Comparison of ENCODE assay signal across 8 mouse cellular contexts in the genomic region with DNA sequence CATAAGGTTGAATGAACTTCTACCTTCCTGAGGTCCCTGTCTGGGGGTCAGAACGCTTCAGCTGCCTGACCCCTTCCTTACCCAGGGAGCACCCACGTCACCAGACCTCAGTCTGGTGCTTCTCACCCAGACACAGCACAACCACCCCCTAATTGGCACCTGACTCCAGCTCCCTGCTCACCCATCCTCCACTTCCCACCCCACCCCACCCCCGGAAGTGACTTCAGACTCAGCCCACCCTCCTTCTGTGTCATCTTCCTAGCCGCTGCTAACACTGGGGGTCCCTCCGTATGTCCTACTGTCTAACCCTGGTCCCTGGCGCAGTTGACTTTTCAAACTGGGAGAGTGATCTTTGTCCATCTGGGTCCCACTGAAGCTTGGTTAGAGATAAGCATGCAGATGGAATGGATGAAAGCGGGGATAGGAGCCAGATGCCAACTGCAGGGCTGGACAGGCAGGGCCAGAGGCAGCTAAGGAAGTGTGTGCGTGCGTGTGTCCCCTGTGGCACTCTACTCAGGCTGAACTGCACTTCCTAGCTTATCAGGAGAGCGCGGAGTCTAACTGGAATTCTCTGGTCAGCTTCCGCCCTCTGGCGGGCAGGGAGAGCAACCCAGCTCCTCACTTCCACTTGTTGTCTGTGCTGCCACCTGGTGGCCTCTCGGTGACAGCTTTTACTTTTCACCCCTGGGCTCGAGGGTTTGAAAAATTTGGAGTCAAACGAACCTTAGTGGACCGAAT. TPM values are rescaled to one million over a fixed set of nuclear protein-coding genes. Genes with fewer than 3 reads are reported as not detected.
A peak's percentile ranks its signal among the peaks of the same experiment; 100 is the strongest.
DNase-seq lines count a peak whose midpoint lies in the region; ATAC-seq and TF ChIP-seq lines count a peak whose summit lies in the region.

No protein-coding gene starts in this region.

- WGBS in forebrain, embryonic 10.5 days, result 21% methylated on average over 17 of the region's 17 CpGs
- WGBS in heart, embryonic 15.5 days, result 15% methylated on average over 17 of the region's 17 CpGs
- 16% methylated on average over 17 of the region's 17 CpGs for WGBS in liver, embryonic 12.5 days (ENCODE audit: insufficient replicate concordance)
- 12% methylated on average over 17 of the region's 17 CpGs for WGBS in stomach, embryonic 14.5 days

- H3K27ac ChIP-seq in CH12.LX (ENCODE audit: insufficient read depth, low read depth), result 0 out of 2 replicates have a peak overlapping the region, but pooled peaks have one; percentile 15
- H3K27ac ChIP-seq in forebrain, embryonic 10.5 days, result peak overlapping the region; percentile 77
- H3K27ac ChIP-seq in heart, embryonic 15.5 days, result no peak overlapping the region
- H3K27ac ChIP-seq in liver, embryonic 12.5 days, result no peak overlapping the region
- no peak overlapping the region for H3K27ac ChIP-seq in stomach, embryonic 14.5 days (ENCODE audit: low read length)

- in situ Hi-C loops in CH12.LX (cut with MboI; ENCODE audit: low pct_ligation_motif_present, low pct_unique_long_range_greater_than_20kb, low sequenced_read_pairs), result loop anchor here (5.0 kb wide), 2 partner anchors 37 to 57 kb away; a partner anchor contains a TSS

- peak; percentile 86 for ATAC-seq in heart, embryonic 15.5 days (replicated peaks; ENCODE audit: insufficient number of reproducible peaks, insufficient read depth, low FRiP score, low read depth)
- peak; percentile 84 for ATAC-seq in liver, embryonic 12.5 days
- ATAC-seq in stomach, embryonic 14.5 days (ENCODE audit: insufficient number of reproducible peaks, insufficient read depth, low FRiP score, low read depth), result peak; percentile 88

- H3K36me3 ChIP-seq in CH12.LX (replicated peaks in 1 of 2; ENCODE audit: control insufficient read depth in 1 of 2, insufficient read depth in 1 of 2, low read length in 1 of 2), result no peaks in the 10 kb centered on the region
- no peaks in the 10 kb centered on the region for H3K36me3 ChIP-seq in forebrain, embryonic 10.5 days (replicated peaks)
- H3K36me3 ChIP-seq in heart, embryonic 15.5 days, result no peaks in the 10 kb centered on the region
- no peaks in the 10 kb centered on the region for H3K36me3 ChIP-seq in liver, embryonic 12.5 days
- no peaks in the 10 kb centered on the region for H3K36me3 ChIP-seq in stomach, embryonic 14.5 days (ENCODE audit: control insufficient read depth, insufficient read depth, low read length)

- no peak for TF ChIP-seq EP300 in CH12.LX (IDR thresholded peaks at IDR 0.05; ENCODE audit: low read length)

- H3K79me2 ChIP-seq in CH12.LX (replicated peaks; ENCODE audit: control insufficient read depth, extremely low read depth, insufficient read depth, poor library complexity, severe bottlenecking), result no peaks in the 10 kb centered on the region

- DNase-seq in CH12.LX (ENCODE audit: extremely low read depth), result peak; percentile 95
- peak; percentile 90 for DNase-seq in c-Kit-positive CD71-negative TER-119-negative erythroid progenitor cells, embryonic 14.5 days (ENCODE audit: low read depth)
- DNase-seq in forebrain, embryonic 10.5 days (ENCODE audit: extremely low spot score, low spot score), result peak; percentile 91
- DNase-seq in kidney, postnatal 14 days, result peak; percentile 93
- peak; percentile 65 to 84 for DNase-seq in natural killer cell, adult 2 months (ENCODE audit: low spot score in 2 of 2)

- H3K4me1 ChIP-seq in CH12.LX (ENCODE audit: control insufficient read depth in 1 of 2, insufficient read depth in 2 of 2), result peaks cover 4 to 28% of the 10 kb centered on the region in 2 experiments; a peak in 3 of 4 replicates
- H3K4me1 ChIP-seq in forebrain, embryonic 10.5 days, result peaks cover 6% of the 10 kb centered on the region
- peaks cover 6% of the 10 kb centered on the region for H3K4me1 ChIP-seq in heart, embryonic 15.5 days (replicated peaks)
- H3K4me1 ChIP-seq in liver, embryonic 12.5 days, result peaks cover 7% of the 10 kb centered on the region
- peaks cover 3% of the 10 kb centered on the region; the same call in 1 of the 2 replicates for H3K4me1 ChIP-seq in stomach, embryonic 14.5 days (ENCODE audit: control insufficient read depth, insufficient read depth, low read length)

- dilution Hi-C loops in CH12.LX (cut with MboI; ENCODE audit: extremely low pct_ligation_motif_present, extremely low pct_unique_long_range_greater_than_20kb, low sequenced_read_pairs), result no loop called here

- TF ChIP-seq POLR2A in CH12.LX (IDR thresholded peaks at IDR 0.05; ENCODE audit: low read depth, low read length), result no peak

- peak overlapping the region; percentile 60 for H3K9ac ChIP-seq in CH12.LX (ENCODE audit: insufficient read depth, low read depth)
- H3K9ac ChIP-seq in heart, embryonic 15.5 days, result peak overlapping the region; percentile 52
- H3K9ac ChIP-seq in liver, embryonic 12.5 days, result 0 out of 2 replicates have a peak overlapping the region, but pooled peaks have one; percentile 18
- no peak overlapping the region for H3K9ac ChIP-seq in stomach, embryonic 14.5 days (replicated peaks; ENCODE audit: low read depth, low read length)

- H3K4me2 ChIP-seq in CH12.LX (ENCODE audit: insufficient read depth, low read depth, poor library complexity, severe bottlenecking), result peak overlapping the region; percentile 49
- peak overlapping the region; percentile 64 for H3K4me2 ChIP-seq in heart, embryonic 15.5 days
- H3K4me2 ChIP-seq in liver, embryonic 12.5 days, result peak overlapping the region; percentile 62
- H3K4me2 ChIP-seq in stomach, embryonic 14.5 days (replicated peaks; ENCODE audit: low read depth, low read length), result peak overlapping the region; percentile 34

- H3K4me3 ChIP-seq in CH12.LX (replicated peaks in 1 of 3; ENCODE audit: low read depth in 2 of 3, low read length in 2 of 3, poor library complexity in 1 of 3), result peak overlapping the region; percentile 23 to 49 (median 38)
- H3K4me3 ChIP-seq in forebrain, embryonic 10.5 days, result peak overlapping the region; percentile 33
- H3K4me3 ChIP-seq in heart, embryonic 15.5 days, result peak overlapping the region; percentile 28; the same call in 1 of the 2 replicates
- peak overlapping the region; percentile 27; the same call in 1 of the 2 replicates for H3K4me3 ChIP-seq in liver, embryonic 12.5 days
- no peak overlapping the region; the same call in 1 of the 2 replicates for H3K4me3 ChIP-seq in stomach, embryonic 14.5 days (ENCODE audit: low read depth, low read length)

- TF ChIP-seq RAD21 in CH12.LX (IDR thresholded peaks at IDR 0.05; ENCODE audit: low read depth, low read length), result peak; percentile 98

- TF ChIP-seq CTCF in CH12.LX (conservative IDR thresholded peaks at IDR 0.05 in 1 of 2, IDR thresholded peaks at IDR 0.05 in 1 of 2; ENCODE audit: low read depth in 2 of 2, low read length in 2 of 2), result peak; percentile 92 to 100

- H3K27me3 ChIP-seq in CH12.LX (replicated peaks), result no peaks in the 10 kb centered on the region
- peaks cover 4% of the 10 kb centered on the region; the same call in 1 of the 2 replicates for H3K27me3 ChIP-seq in forebrain, embryonic 10.5 days (ENCODE audit: poor library complexity, severe bottlenecking)
- H3K27me3 ChIP-seq in heart, embryonic 15.5 days, result no peaks in the 10 kb centered on the region
- no peaks in the 10 kb centered on the region; the same call in 1 of the 2 replicates for H3K27me3 ChIP-seq in liver, embryonic 12.5 days (replicated peaks)
- no peaks in the 10 kb centered on the region for H3K27me3 ChIP-seq in stomach, embryonic 14.5 days (ENCODE audit: control insufficient read depth, insufficient read depth, low read length)

- no peaks in the 10 kb centered on the region for H3K9me3 ChIP-seq in CH12.LX (replicated peaks; ENCODE audit: low read length)
- no peaks in the 10 kb centered on the region for H3K9me3 ChIP-seq in forebrain, embryonic 10.5 days
- H3K9me3 ChIP-seq in heart, embryonic 15.5 days (replicated peaks), result no peaks in the 10 kb centered on the region
- no peaks in the 10 kb centered on the region for H3K9me3 ChIP-seq in liver, embryonic 12.5 days (replicated peaks)
- no peaks in the 10 kb centered on the region for H3K9me3 ChIP-seq in stomach, embryonic 14.5 days (ENCODE audit: control insufficient read depth, low read depth, low read length)

TF ChIP-seq in CH12.LX, 34 proteins besides CTCF, POLR2A, EP300 and RAD21 (continues in another document):
- TF ChIP-seq JUND (conservative IDR thresholded peaks at IDR 0.05; ENCODE audit: low read depth, low read length), result 0 out of 2 replicates have a peak, but pooled peaks have one; percentile 16
- TF ChIP-seq POLR2AphosphoS2 (IDR thresholded peaks at IDR 0.05; ENCODE audit: low read depth, low read length), result no peak
- no peak for TF ChIP-seq ZNF384 (IDR thresholded peaks at IDR 0.05; ENCODE audit: low read depth, low read length)
- TF ChIP-seq BHLHE40 (IDR thresholded peaks at IDR 0.05; ENCODE audit: low read depth, low read length), result peak; percentile 25; the same call in 1 of the 2 replicates
- TF ChIP-seq CHD2 (IDR thresholded peaks at IDR 0.05; ENCODE audit: low read length), result peak; percentile 45; the same call in 1 of the 2 replicates
- no peak for TF ChIP-seq SIN3A (IDR thresholded peaks at IDR 0.05; ENCODE audit: low read length)
- TF ChIP-seq MEF2A (IDR thresholded peaks at IDR 0.05; ENCODE audit: borderline replicate concordance, low read depth, low read length), result no peak
- TF ChIP-seq ELF1 (IDR thresholded peaks at IDR 0.05; ENCODE audit: low read depth, low read length), result peak; percentile 70
- peak; percentile 81 for TF ChIP-seq ZC3H11A (IDR thresholded peaks at IDR 0.05; ENCODE audit: low read depth, low read length)
- peak; percentile 56; the same call in 1 of the 2 replicates for TF ChIP-seq TCF12 (IDR thresholded peaks at IDR 0.05; ENCODE audit: low read depth, low read length)
- no peak for TF ChIP-seq KAT2A (IDR thresholded peaks at IDR 0.05; ENCODE audit: insufficient replicate concordance, low read length)

RNA-seq across cellular contexts. Expression of a gene that starts 31.3 kb away (rescaled TPM):
- 46.9 and 51.6 TPM in 2 replicates for total RNA-seq in CH12.LX (2012; rRNA removed)
- total RNA-seq in CH12.LX (2014; rRNA removed), result 37.3 and 41.4 TPM in 2 replicates
- polyA plus RNA-seq in CH12.LX (2012; ENCODE audit: insufficient read length, low read depth), result 87.8 and 90.5 TPM in 2 replicates
- polyA plus RNA-seq in forebrain, embryonic 10.5 days (2016; fragmentation: Nextera tagmentation; extraction: Ambion mirVana), result 10.5 and 11.7 TPM in 2 replicates
- 1.9 and 2.8 TPM in 2 replicates for polyA plus RNA-seq in heart, embryonic 15.5 days (2015; fragmentation: Nextera tagmentation; extraction: Ambion mirVana)
- polyA plus RNA-seq in liver, embryonic 12.5 days (2016; fragmentation: Nextera tagmentation; extraction: Ambion mirVana), result 5.8 and 5.9 TPM in 2 replicates
- 29.8 and 32.4 TPM in 2 replicates for polyA plus RNA-seq in stomach, embryonic 14.5 days (2014; fragmentation: Nextera tagmentation; extraction: Ambion mirVana)

RNA-seq across cellular contexts. Expression of a gene that starts 37.5 kb away (rescaled TPM):
- total RNA-seq in CH12.LX (2012; rRNA removed), result 0.50 and 0.59 TPM in 2 replicates
- total RNA-seq in CH12.LX (2014; rRNA removed), result 1.8 TPM in 2 replicates
- polyA plus RNA-seq in CH12.LX (2012; ENCODE audit: insufficient read length, low read depth), result 2.9 and 3.0 TPM in 2 replicates
- polyA plus RNA-seq in forebrain, embryonic 10.5 days (2016; fragmentation: Nextera tagmentation; extraction: Ambion mirVana), result not detected in 2 replicates
- polyA plus RNA-seq in heart, embryonic 15.5 days (2015; fragmentation: Nextera tagmentation; extraction: Ambion mirVana), result not detected in 2 replicates
- polyA plus RNA-seq in liver, embryonic 12.5 days (2016; fragmentation: Nextera tagmentation; extraction: Ambion mirVana), result not detected in 2 replicates
- polyA plus RNA-seq in stomach, embryonic 14.5 days (2014; fragmentation: Nextera tagmentation; extraction: Ambion mirVana), result not detected in 2 replicates

Comparison
In these comparisons a context has a peak if more than half of its experiments do, and no peak if none do; other contexts are left out.
1. H3K27ac ChIP-seq: peak in CH12.LX (single experiment) and forebrain, embryonic 10.5 days (single experiment); none in heart, embryonic 15.5 days (single experiment), liver, embryonic 12.5 days (single experiment) and stomach, embryonic 14.5 days (single experiment).
2. Peak in every context shown above with its lines, with median percentiles within 50 percentile points of each other: DNase-seq, H3K4me2 ChIP-seq and ATAC-seq.